Mouse (Mus musculus) kidney, embryonic 14.5 days (tissue): Measurements from ENCODE around the gene Erg. TPM values are rescaled to one million over a fixed set of nuclear protein-coding genes. Genes with fewer than 3 reads are reported as not detected.

Experiments used
- ATAC-seq: fragments of 200-750 bp; cut with Nextera tagmentation; 2 replicates; pipeline ENCODE4 v1.8.0; 2017; ENCODE audit warnings: moderate number of reproducible peaks, mild to moderate bottlenecking, moderate TSS enrichment, moderate library complexity; ENCODE audit not compliant: low FRiP score, low TSS enrichment
- H3K27ac ChIP-seq: fragments of 300-500 bp; sonication (generic); 2 replicates; pipeline ENCODE4 v1.5.1; 2014; ENCODE audit warnings: low read depth, mild to moderate bottlenecking, low read length, moderate library complexity, mixed read lengths
- H3K27me3 ChIP-seq: fragments of 300-500 bp; sonication (generic); 2 replicates; pipeline ENCODE4 v1.6.1; 2014; ENCODE audit warnings: mild to moderate bottlenecking, low read length; ENCODE audit not compliant: control insufficient read depth, insufficient read depth
- H3K36me3 ChIP-seq: fragments of 300-500 bp; sonication (generic); 2 replicates; pipeline ENCODE4 v1.6.1; 2014; ENCODE audit warnings: low read length, mixed read lengths; ENCODE audit not compliant: control insufficient read depth, insufficient read depth
- H3K4me1 ChIP-seq: fragments of 300-500 bp; sonication (generic); 2 replicates; pipeline ENCODE4 v1.6.1; 2014; ENCODE audit warnings: low read length, mixed read lengths; ENCODE audit not compliant: control insufficient read depth, insufficient read depth
- H3K4me2 ChIP-seq: fragments of 300-500 bp; sonication (generic); replicated peaks from 2 replicates; pipeline ENCODE4 v1.6.1; 2014; ENCODE audit warnings: low read depth, mild to moderate bottlenecking, low read length
- H3K4me3 ChIP-seq: fragments of 300-500 bp; sonication (generic); 2 replicates; pipeline ENCODE4 v1.5.1; 2014; ENCODE audit warnings: mild to moderate bottlenecking, low read length
- H3K9ac ChIP-seq: fragments of 300-500 bp; sonication (generic); 2 replicates; pipeline ENCODE4 v1.6.1; 2014; ENCODE audit warnings: low read depth, mild to moderate bottlenecking, low read length, moderate library complexity
- H3K9me3 ChIP-seq: fragments of 300-500 bp; sonication (generic); 2 replicates; pipeline ENCODE4 v1.6.1; 2016; ENCODE audit warnings: low read length; ENCODE audit not compliant: control insufficient read depth
- WGBS: fragments of 180-500 bp; shearing (Covaris S2); extraction: QIAGEN DNeasy Blood & Tissue Kit; methylation state at CpG from one replicate; pipeline ENCODE4 v1.1.7; 2014; 5-methylcytosine and 5-hydroxymethylcytosine counted together
- polyA plus RNA-seq: library from polyadenylated mRNA; unstranded; fragments of >200 nt; fragmentation: Nextera tagmentation; extraction: Ambion mirVana; gene quantifications from 2 replicates; pipeline ENCODE4 v1.2.1, GENCODE M21; 2014

The Erg gene
- polyA plus RNA-seq, result 4.6 and 6.0 TPM in 2 replicates

DNA sequence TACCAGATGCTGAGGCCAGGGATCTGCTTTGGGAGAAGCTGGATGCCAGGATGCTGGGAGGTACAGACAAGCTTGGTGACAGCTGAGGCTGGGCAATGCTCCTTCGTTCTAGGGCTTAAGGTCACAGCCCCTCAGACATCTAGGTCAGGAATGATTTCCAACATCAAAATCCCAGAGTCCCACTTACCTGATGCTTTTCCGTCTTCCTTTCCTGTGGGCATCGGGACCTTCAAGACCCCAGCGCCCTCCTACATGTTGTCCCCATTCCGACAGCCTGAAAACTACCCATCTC, at the start of gene Erg:
Gene Erg, minus strand, starts transcription at position 283 of the 292 bp plus-strand sequence.
- H3K4me1 ChIP-seq, result peaks cover 15% of the 10 kb centered on the region; the same call in 1 of the 2 replicates
- no peak for ATAC-seq
- 2% methylated on average over 5 of the region's 5 CpGs for WGBS
- H3K4me2 ChIP-seq, result peak within 1 kb of the TSS; percentile 92
- H3K9ac ChIP-seq, result peak within 1 kb of the TSS; percentile 53
- no peak within 1 kb of the TSS for H3K27ac ChIP-seq
- H3K9me3 ChIP-seq, result no peaks in the 10 kb centered on the region
- H3K4me3 ChIP-seq, result peak within 1 kb of the TSS; percentile 45
- H3K36me3 ChIP-seq, result no peaks in the 10 kb centered on the region
- H3K27me3 ChIP-seq, result peaks cover 33% of the 10 kb centered on the region

DNA sequence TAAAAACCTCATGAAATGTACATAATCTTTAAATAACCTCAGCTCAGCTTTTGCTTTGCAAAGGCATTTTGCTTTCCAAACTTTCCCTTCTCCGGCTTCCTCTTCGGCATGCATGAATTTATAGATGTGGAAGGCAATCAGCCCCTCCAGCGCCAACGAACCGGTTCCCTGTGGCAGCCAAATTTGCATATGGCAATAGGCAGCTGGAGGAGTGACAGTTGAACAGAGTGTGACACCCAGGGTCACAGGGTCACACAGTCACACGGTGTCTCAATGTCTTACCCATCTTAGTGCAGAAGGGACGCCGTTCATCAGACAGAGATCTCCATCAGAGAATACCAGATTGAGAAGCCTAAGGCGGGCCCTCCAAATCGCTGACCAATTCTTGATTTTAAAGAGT, 45.4 kb upstream of the Erg start:
- H3K27ac ChIP-seq, result no peak overlapping the region
- no peaks in the 10 kb centered on the region for H3K27me3 ChIP-seq
- no peaks in the 10 kb centered on the region for H3K9me3 ChIP-seq
- WGBS, result 63% methylated on average over 10 of the region's 10 CpGs
- H3K4me2 ChIP-seq, result no peak overlapping the region
- no peak overlapping the region for H3K9ac ChIP-seq
- H3K36me3 ChIP-seq, result no peaks in the 10 kb centered on the region
- H3K4me1 ChIP-seq, result 0 out of 2 replicates have a peak, but pooled peaks cover 7% of the 10 kb centered on the region
- H3K4me3 ChIP-seq, result no peak overlapping the region
- no peak for ATAC-seq

DNA sequence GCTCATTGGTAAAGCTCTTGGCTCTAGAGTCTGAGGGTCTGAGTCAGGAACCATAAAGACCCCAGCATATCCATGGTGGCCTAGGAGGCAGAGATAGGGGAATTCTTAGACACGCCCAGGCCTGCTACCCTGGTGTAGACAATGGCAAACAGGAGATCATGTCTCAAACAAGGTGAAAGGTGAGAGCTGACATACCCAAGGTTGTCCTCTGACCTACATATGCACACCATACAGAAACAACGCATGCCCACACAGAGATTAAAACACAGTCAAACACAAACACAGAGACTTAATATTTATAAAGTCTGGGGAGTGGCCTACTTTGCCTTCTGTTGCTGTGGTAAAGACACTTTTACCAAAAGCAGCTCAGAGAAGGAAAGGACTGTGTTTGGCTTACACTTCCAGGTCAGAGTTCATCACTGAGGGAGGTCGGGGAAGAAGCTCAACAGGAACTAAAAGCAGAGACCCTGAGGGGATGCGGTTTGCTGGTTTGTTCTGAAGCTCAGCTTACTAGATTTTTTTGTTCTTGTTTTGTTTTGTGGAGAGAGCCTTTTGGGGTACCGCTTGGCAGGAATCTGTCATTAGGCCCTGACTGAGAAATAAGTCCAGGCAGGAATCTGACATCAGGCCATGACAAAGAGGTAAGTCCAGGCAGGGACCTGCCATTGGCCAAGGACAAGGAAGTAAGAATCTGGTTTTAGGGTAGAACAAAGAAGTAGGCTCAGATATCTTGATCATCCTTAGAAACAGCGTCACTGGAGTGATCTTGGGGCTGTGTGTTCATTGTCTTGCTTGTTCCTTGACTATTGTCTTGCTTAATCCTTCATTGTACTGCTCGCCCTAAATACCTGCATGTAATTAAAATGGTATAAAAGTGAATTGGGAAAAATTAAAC, 37.7 kb upstream of the Erg start:
- Histone ChIP-seq H3K4me2 (no peak overlapping the region), H3K27ac (no peak overlapping the region), H3K4me3 (no peak overlapping the region), H3K9ac (no peak overlapping the region), H3K36me3 (no peaks in the 10 kb centered on the region), H3K27me3 (no peaks in the 10 kb centered on the region), H3K4me1 (no peaks in the 10 kb centered on the region), H3K9me3 (no peaks in the 10 kb centered on the region)
- no peak for ATAC-seq
- 68% methylated on average over 7 of the region's 7 CpGs for WGBS

DNA sequence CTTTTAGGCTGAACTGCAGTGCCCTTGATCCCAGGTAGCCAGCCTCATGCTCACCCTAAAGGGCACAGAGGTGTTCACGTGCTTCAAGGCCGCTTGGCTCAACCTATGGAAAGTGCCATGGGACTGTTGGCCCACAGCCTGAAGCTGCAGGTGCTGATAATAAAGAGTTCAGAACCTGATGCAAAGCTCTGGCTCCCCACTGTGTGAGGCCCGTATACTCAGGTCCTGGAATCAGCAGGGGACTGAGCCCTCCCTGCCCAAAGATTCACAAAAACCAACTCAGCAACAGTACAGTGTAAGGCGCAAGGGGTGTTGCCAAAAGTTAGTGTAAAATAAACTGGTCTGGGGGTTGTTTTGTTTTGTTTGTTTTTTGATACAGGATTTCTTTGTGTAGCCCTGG, 36.7 kb upstream of the Erg start:
- H3K4me2 ChIP-seq, result no peak overlapping the region
- no peak overlapping the region for H3K4me3 ChIP-seq
- H3K9me3 ChIP-seq, result no peaks in the 10 kb centered on the region
- H3K4me1 ChIP-seq, result no peaks in the 10 kb centered on the region
- WGBS, result 84% methylated on average over 4 of the region's 4 CpGs
- no peak for ATAC-seq
- H3K27me3 ChIP-seq, result no peaks in the 10 kb centered on the region
- no peak overlapping the region for H3K9ac ChIP-seq
- no peaks in the 10 kb centered on the region for H3K36me3 ChIP-seq
- H3K27ac ChIP-seq, result no peak overlapping the region

DNA sequence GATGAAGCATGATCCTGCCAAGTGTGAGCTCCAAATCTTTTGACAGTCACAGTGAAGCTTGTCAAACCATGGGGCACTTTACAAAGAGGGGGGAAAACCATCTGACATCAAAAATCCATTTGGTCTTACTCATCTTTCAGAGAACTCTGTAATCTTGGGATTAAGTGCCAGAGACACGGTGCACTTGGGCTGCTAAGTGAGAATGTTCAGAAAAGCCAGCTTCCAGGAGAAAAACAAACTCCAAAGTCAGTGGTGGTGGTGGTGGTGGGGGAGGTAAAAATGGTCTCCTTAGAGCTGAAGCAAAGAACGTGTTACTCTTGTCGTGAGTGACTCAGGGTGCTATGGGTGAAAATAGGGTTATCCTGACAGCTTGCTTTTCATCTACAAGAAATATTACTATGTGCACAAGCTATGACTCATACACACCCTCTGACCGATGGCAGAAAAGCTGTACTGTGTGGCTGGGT, 33.5 kb upstream of the Erg start:
- no peaks in the 10 kb centered on the region for H3K9me3 ChIP-seq
- H3K27me3 ChIP-seq, result no peaks in the 10 kb centered on the region
- no peak overlapping the region for H3K4me2 ChIP-seq
- no peak overlapping the region for H3K4me3 ChIP-seq
- no peak overlapping the region for H3K27ac ChIP-seq
- WGBS, result 63% methylated on average over 4 of the region's 4 CpGs
- no peak overlapping the region for H3K9ac ChIP-seq
- H3K4me1 ChIP-seq, result no peaks in the 10 kb centered on the region
- ATAC-seq, result no peak
- H3K36me3 ChIP-seq, result no peaks in the 10 kb centered on the region

DNA sequence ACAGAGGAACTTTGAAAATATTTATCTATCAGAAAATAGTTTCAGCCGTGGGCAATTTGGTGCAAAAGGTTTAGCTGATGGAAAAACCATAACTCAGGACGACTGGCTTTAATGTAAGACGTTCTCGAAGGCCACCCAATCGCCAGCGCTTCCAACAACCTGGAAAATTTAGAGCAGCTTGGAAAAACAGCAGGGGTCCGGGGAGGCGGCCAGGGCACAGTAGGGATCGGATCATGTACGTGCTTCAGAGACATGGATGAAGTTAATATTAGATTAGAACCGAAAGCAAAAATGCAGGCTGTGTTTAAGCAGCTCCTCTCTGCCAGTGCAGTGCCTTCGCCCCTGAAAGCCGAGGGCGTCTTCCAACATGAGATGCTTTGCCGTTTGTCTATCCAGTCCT, 31.8 kb upstream of the Erg start:
- Histone ChIP-seq H3K4me2 (no peak overlapping the region), H3K9me3 (no peaks in the 10 kb centered on the region), H3K36me3 (no peaks in the 10 kb centered on the region), H3K4me1 (no peaks in the 10 kb centered on the region), H3K27me3 (no peaks in the 10 kb centered on the region), H3K27ac (no peak overlapping the region), H3K9ac (no peak overlapping the region), H3K4me3 (no peak overlapping the region)
- WGBS, result 50% methylated on average over 15 of the region's 15 CpGs
- ATAC-seq, result no peak

DNA sequence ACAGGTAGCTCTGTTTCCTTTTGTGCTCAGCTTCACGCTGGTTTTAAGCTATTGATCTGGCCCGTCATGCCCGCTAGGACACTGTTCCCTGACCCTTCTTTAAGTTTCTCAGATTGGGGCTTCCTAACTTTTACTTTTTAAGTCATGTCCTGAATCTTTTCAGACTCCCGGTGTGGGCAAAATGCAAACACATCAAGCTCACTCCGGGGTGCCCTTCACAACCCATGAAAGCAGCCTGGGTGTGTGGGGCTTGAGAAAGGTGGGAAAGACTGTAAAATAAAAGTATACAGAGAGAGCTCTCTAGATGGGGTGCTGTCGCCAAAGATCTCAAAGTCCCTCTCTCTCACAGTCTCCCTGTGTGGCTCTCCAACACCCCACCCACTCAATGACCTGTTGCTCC, 31.3 kb upstream of the Erg start:
- no peaks in the 10 kb centered on the region for H3K27me3 ChIP-seq
- no peaks in the 10 kb centered on the region for H3K36me3 ChIP-seq
- H3K4me1 ChIP-seq, result no peaks in the 10 kb centered on the region
- WGBS, result 47% methylated on average over 6 of the region's 6 CpGs
- H3K4me3 ChIP-seq, result no peak overlapping the region
- no peaks in the 10 kb centered on the region for H3K9me3 ChIP-seq
- H3K9ac ChIP-seq, result no peak overlapping the region
- no peak overlapping the region for H3K4me2 ChIP-seq
- no peak for ATAC-seq
- H3K27ac ChIP-seq, result no peak overlapping the region

DNA sequence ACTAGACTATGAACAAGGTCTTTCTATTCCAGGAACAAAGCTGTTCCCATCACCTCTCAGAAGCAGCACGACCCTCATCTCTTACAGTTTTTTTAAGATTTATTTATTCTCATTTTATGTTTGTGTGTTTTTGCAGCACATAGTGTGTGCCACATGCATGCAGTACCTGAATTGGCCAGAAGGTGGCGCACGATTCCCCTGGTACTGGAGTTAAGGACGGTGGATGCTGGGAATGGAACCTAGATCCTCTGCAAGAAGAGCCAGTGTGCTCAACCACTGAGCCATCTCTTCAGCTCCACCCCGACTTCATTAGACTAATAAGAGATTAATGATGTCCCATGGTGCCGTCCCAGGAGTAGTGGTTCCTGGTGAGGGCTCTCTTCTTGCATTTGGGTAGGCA, 29.2 kb upstream of the Erg start:
- ATAC-seq, result no peak
- 42% methylated on average over 6 of the region's 6 CpGs for WGBS
- H3K27me3 ChIP-seq, result no peaks in the 10 kb centered on the region
- H3K4me2 ChIP-seq, result no peak overlapping the region
- H3K9ac ChIP-seq, result no peak overlapping the region
- H3K27ac ChIP-seq, result no peak overlapping the region
- H3K4me3 ChIP-seq, result no peak overlapping the region
- H3K9me3 ChIP-seq, result no peaks in the 10 kb centered on the region
- no peaks in the 10 kb centered on the region for H3K4me1 ChIP-seq
- H3K36me3 ChIP-seq, result no peaks in the 10 kb centered on the region

DNA sequence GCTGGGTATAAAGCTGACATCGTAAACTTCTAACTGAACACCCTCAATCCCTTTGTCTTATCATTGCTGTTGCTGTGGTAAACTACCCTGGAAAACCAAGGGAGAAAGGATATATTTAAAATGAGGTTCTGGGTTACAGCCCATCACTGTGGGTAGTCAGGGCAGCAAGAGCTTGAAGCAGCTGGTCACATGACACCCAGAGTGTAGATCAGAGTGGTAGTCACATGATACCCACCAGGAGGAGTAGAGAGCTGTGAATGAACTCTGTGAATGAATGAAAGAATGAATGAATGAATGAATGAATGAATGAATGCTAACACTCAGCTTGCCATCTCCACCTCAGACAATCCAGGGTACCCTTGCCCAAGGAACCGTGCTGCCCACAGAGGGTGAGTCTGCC, 28.1 kb upstream of the Erg start:
- Histone ChIP-seq H3K9me3 (no peaks in the 10 kb centered on the region), H3K27ac (no peak overlapping the region)
- 94% methylated on average over 2 of the region's 2 CpGs for WGBS

More for the DNA sequence above, 28.1 kb upstream of the Erg start:
- Histone ChIP-seq H3K36me3 (no peaks in the 10 kb centered on the region), H3K9ac (no peak overlapping the region), H3K4me3 (no peak overlapping the region), H3K27me3 (no peaks in the 10 kb centered on the region), H3K4me2 (no peak overlapping the region), H3K4me1 (no peaks in the 10 kb centered on the region)
- ATAC-seq, result no peak; the same call in 1 of the 2 replicates
